Mouse (Mus musculus) forebrain, embryonic 10.5 days (tissue): ENCODE results near the gene Arf3. TPM values are rescaled to one million over a fixed set of nuclear protein-coding genes. Genes with fewer than 3 reads are reported as not detected.

Experiments used
- DNase-seq: peaks from one replicate; pipeline ENCODE4 v3.0.0-alpha.2; 2017; ENCODE audit warnings: low spot score; ENCODE audit errors: extremely low spot score
- H3K27ac ChIP-seq: fragments of 300-500 bp; sonication (generic); 2 replicates; pipeline ENCODE4 v1.5.1; 2016; ENCODE audit warnings: mild to moderate bottlenecking
- H3K27me3 ChIP-seq: fragments of 300-500 bp; sonication (generic); 2 replicates; pipeline ENCODE4 v1.6.1; 2016; ENCODE audit warnings: mild to moderate bottlenecking; ENCODE audit not compliant: poor library complexity, severe bottlenecking
- H3K36me3 ChIP-seq: fragments of 300-500 bp; sonication (generic); replicated peaks from 2 replicates; pipeline ENCODE4 v1.6.1; 2016; ENCODE audit warnings: mild to moderate bottlenecking, moderate library complexity
- H3K4me1 ChIP-seq: fragments of 300-500 bp; sonication (generic); 2 replicates; pipeline ENCODE4 v1.6.1; 2016
- H3K4me3 ChIP-seq: fragments of 300-500 bp; sonication (generic); 2 replicates; pipeline ENCODE4 v1.5.1; 2016; ENCODE audit warnings: mild to moderate bottlenecking, moderate library complexity
- H3K9me3 ChIP-seq: fragments of 300-500 bp; sonication (generic); 2 replicates; pipeline ENCODE4 v1.6.1; 2016; ENCODE audit warnings: mild to moderate bottlenecking, moderate library complexity
- WGBS: fragments of 180-500 bp; shearing (Covaris S2); methylation state at CpG from one replicate; pipeline ENCODE4 v1.1.7; 2016; 5-methylcytosine and 5-hydroxymethylcytosine counted together
- polyA plus RNA-seq: library from polyadenylated mRNA; unstranded; fragments of >200 nt; fragmentation: Nextera tagmentation; extraction: Ambion mirVana; gene quantifications from 2 replicates; pipeline ENCODE4 v1.2.1, GENCODE M21; 2016

Gene Arf3
- polyA plus RNA-seq, 1 experiment from 2014 or later = 42.1 TPM

DNA sequence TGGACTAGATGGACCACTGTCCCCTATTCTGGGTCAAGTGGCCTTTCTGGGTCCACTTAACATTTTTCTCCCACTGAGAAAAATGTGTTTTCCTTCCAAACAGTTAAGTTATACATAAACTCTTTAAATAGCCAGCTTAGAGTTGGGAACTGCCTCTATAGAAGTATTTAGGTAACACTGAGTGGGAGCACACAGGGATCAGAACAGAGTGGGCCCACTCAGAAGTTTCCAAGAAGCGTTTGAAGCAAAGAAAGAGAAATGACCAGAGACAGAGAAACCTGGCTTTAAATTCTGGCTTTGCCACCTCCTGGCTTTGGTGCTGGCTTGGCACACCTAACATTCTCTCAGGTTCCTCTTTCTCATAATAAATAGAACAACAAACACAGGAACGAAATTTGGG, 73.3 kb downstream of the Arf3 start:
- H3K4me1 ChIP-seq = peaks cover 47% of the 10 kb centered on the region
- H3K9me3 ChIP-seq = no peaks in the 10 kb centered on the region
- no peaks in the 10 kb centered on the region for H3K27me3 ChIP-seq
- no peak overlapping the region for H3K4me3 ChIP-seq
- no peak for DNase-seq
- WGBS = 84% methylated on average over 2 of the region's 2 CpGs
- H3K36me3 ChIP-seq = no peaks in the 10 kb centered on the region
- 0 out of 2 replicates have a peak overlapping the region, but pooled peaks have one; percentile 48 for H3K27ac ChIP-seq

Other genes starting within 250 kb of the Arf3 start
- gene Kansl2, start 228.9 kb downstream of the Arf3 start, polyA plus RNA-seq = 144 and 145 TPM in 2 replicates
- gene Ccnt1, start 192.3 kb downstream of the Arf3 start, polyA plus RNA-seq = 59.8 and 62.0 TPM in 2 replicates
- 0.29 TPM in 1 of 2 replicates, not detected in the other for gene 4930415O20Rik, start 192.2 kb downstream of the Arf3 start, polyA plus RNA-seq
- gene Adcy6, start 153.1 kb downstream of the Arf3 start, polyA plus RNA-seq = 9.4 and 11.9 TPM in 2 replicates
- gene Cacnb3, start 132.4 kb downstream of the Arf3 start, polyA plus RNA-seq = 19.9 and 21.7 TPM in 2 replicates
- 27.3 and 28.5 TPM in 2 replicates for gene Ddx23, start 100.3 kb downstream of the Arf3 start, polyA plus RNA-seq
- gene Rnd1, start 85.8 kb downstream of the Arf3 start, polyA plus RNA-seq = 1.8 and 2.2 TPM in 2 replicates
- 0.86 and 0.90 TPM in 2 replicates for gene Ccdc65, start 55.0 kb downstream of the Arf3 start, polyA plus RNA-seq
- gene Fkbp11, start 35.0 kb downstream of the Arf3 start, polyA plus RNA-seq = 16.7 and 17.1 TPM in 2 replicates
- gene Wnt10b, start 14.9 kb upstream of the Arf3 start, polyA plus RNA-seq = 0.12 and 0.33 TPM in 2 replicates
- 0.49 and 1.3 TPM in 2 replicates for gene Wnt1, start 26.6 kb upstream of the Arf3 start, polyA plus RNA-seq
- 0.10 TPM in 1 of 2 replicates, not detected in the other for gene Ddn, start 46.3 kb upstream of the Arf3 start, polyA plus RNA-seq
- 90.4 and 93.5 TPM in 2 replicates for gene Prkag1, start 68.3 kb upstream of the Arf3 start, polyA plus RNA-seq
- gene Kmt2d, start 108.0 kb upstream of the Arf3 start, polyA plus RNA-seq = 10.8 and 11.8 TPM in 2 replicates
- gene Rhebl1, start 131.3 kb upstream of the Arf3 start, polyA plus RNA-seq = 22.2 and 25.9 TPM in 2 replicates
- 0.24 and 0.48 TPM in 2 replicates for gene Dhh, start 135.3 kb upstream of the Arf3 start, polyA plus RNA-seq
- 23.9 and 25.3 TPM in 2 replicates for gene Lmbr1l, start 155.0 kb upstream of the Arf3 start, polyA plus RNA-seq
- gene Tuba1b, start 171.4 kb upstream of the Arf3 start, polyA plus RNA-seq = 2,760 and 2,766 TPM in 2 replicates
- not detected in 2 replicates for gene Gm49450, start 190.3 kb upstream of the Arf3 start, polyA plus RNA-seq
- 2,769 and 3,107 TPM in 2 replicates for gene Tuba1a, start 190.5 kb upstream of the Arf3 start, polyA plus RNA-seq